Mouse (Mus musculus): ENCODE data around the gene Vegfa.

- TF ChIP-seq POLR2A (IDR thresholded peaks at IDR 0.05; ENCODE audit: insufficient read depth, low read depth, low read length) (no peak), CTCF (IDR thresholded peaks at IDR 0.05; ENCODE audit: insufficient read depth, low read depth, low read length) (no peak)
Measured at GRCm38 (mm10) chr17:46071531-46071930, 39.4 kb upstream of the Vegfa start.

Data from olfactory bulb, adult 2 months (tissue).